Mouse (Mus musculus) kidney, postnatal 0 days (tissue): ENCODE measurements around the gene Rundc1. TPM values are rescaled to one million over a fixed set of nuclear protein-coding genes. Genes with fewer than 3 reads are reported as not detected.

ENCODE experiments used
- ATAC-seq: fragments of 200-750 bp; cut with Nextera tagmentation; replicated peaks from 2 replicates; pipeline ENCODE4 v1.8.0; 2017; ENCODE audit warnings: low read depth, moderate number of reproducible peaks, moderate TSS enrichment, moderate library complexity; ENCODE audit not compliant: low FRiP score
- DNase-seq: peaks from one replicate; pipeline ENCODE4 v3.0.0-alpha.2; 2016; ENCODE audit warnings: low spot score
- H3K27ac ChIP-seq: fragments of 300-500 bp; sonication (generic); 2 replicates; pipeline ENCODE4 v1.5.1; 2014; ENCODE audit warnings: mild to moderate bottlenecking
- H3K27me3 ChIP-seq: fragments of 300-500 bp; sonication (generic); 2 replicates; pipeline ENCODE4 v1.6.1; 2014; ENCODE audit warnings: low read length, mixed read lengths; ENCODE audit not compliant: insufficient read depth
- H3K36me3 ChIP-seq: fragments of 300-500 bp; sonication (generic); 2 replicates; pipeline ENCODE4 v1.6.1; 2014; ENCODE audit warnings: low read length, mixed read lengths; ENCODE audit not compliant: insufficient read depth
- H3K4me1 ChIP-seq: fragments of 300-500 bp; sonication (generic); replicated peaks from 2 replicates; pipeline ENCODE4 v1.6.1; 2014; ENCODE audit warnings: antibody characterized with exemption, low read length, mixed read lengths; ENCODE audit not compliant: insufficient read depth
- H3K4me2 ChIP-seq: fragments of 300-500 bp; sonication (generic); 2 replicates; pipeline ENCODE4 v1.6.1; 2014; ENCODE audit warnings: mild to moderate bottlenecking, low read length, moderate library complexity, mixed read lengths
- H3K4me3 ChIP-seq: fragments of 300-500 bp; sonication (generic); replicated peaks from 2 replicates; pipeline ENCODE4 v1.5.1; 2014; ENCODE audit warnings: low read depth, low read length
- H3K9ac ChIP-seq: fragments of 300-500 bp; sonication (generic); 2 replicates; pipeline ENCODE4 v1.6.1; 2014; ENCODE audit warnings: low read depth, low read length
- H3K9me3 ChIP-seq: fragments of 300-500 bp; sonication (generic); replicated peaks from 2 replicates; pipeline ENCODE4 v1.6.1; 2016; ENCODE audit warnings: low read length, inconsistent platforms, mixed read lengths
- CTCF ChIP-seq: IDR thresholded peaks from 2 replicates; pipeline ENCODE4 v1.5.1; 2016; ENCODE audit warnings: antibody characterized with exemption, low read depth, mild to moderate bottlenecking, moderate library complexity
- WGBS: fragments of 180-500 bp; shearing (Covaris S2); extraction: QIAGEN DNeasy Blood & Tissue Kit; methylation state at CpG from one replicate; pipeline ENCODE4 v1.1.7; 2014; 5-methylcytosine and 5-hydroxymethylcytosine counted together
- polyA plus RNA-seq: library from polyadenylated mRNA; unstranded; fragments of >200 nt; fragmentation: Nextera tagmentation; extraction: Ambion mirVana; gene quantifications from 2 replicates; pipeline ENCODE4 v1.2.1, GENCODE M21; 2015

Gene Rundc1
- polyA plus RNA-seq, 1 experiment from 2014 or later, result 19.6 TPM

DNA sequence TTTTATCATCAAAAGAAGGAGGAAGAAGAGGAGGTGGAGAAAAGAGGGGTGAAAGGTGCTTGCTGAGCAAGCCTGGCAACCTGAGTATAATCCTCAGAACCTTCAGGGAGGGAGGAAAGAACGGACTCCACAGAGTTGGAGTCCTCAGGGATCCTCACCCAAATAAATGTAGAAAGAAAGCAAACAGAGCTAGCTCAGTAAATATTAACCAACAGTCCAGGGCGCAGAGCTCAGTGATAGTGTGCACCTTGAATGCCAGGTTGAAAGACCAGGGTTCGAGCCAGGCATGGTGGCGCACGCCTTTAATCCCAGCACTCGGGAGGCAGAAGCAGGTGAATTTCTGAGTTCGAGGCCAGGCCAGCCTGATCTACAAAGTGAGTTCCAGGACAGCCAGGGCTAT lies 30.7 kb downstream of the Rundc1 start:
- H3K4me1 ChIP-seq, result no peaks in the 10 kb centered on the region
- no peak overlapping the region for H3K4me3 ChIP-seq
- no peak for TF ChIP-seq CTCF
- H3K4me2 ChIP-seq, result no peak overlapping the region
- ATAC-seq, result no peak
- H3K27ac ChIP-seq, result no peak overlapping the region
- no peak overlapping the region for H3K9ac ChIP-seq
- H3K36me3 ChIP-seq, result peaks cover 20% of the 10 kb centered on the region
- H3K9me3 ChIP-seq, result no peaks in the 10 kb centered on the region
- DNase-seq, result no peak
- 77% methylated on average over 7 of the region's 7 CpGs for WGBS
- H3K27me3 ChIP-seq, result no peaks in the 10 kb centered on the region

DNA sequence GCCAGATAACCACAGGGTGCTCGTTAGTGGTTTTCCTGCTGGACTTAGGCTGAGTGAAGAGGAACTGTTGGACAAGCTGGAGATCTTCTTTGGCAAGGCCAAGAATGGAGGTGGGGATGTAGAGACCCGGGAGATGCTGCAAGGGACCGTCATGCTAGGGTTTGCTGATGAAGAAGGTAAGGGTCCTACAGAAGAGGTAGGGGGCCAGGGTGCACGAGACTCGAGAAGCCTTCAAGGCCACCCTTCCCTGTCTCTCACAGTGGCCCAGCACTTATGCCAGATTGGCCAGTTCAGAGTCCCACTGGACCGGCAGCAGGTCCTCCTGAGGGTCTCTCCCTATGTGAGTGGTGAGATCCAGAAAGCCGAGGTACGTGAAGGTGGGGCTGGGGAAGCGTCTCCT lies 32.7 kb downstream of the Rundc1 start:
- Histone ChIP-seq H3K9ac (no peak overlapping the region), H3K27ac (no peak overlapping the region), H3K36me3 (peaks cover 25% of the 10 kb centered on the region), H3K27me3 (no peaks in the 10 kb centered on the region), H3K4me1 (peaks cover 5% of the 10 kb centered on the region; the same call in 1 of the 2 replicates), H3K9me3 (no peaks in the 10 kb centered on the region), H3K4me3 (no peak overlapping the region), H3K4me2 (no peak overlapping the region)
- no peak for ATAC-seq
- TF ChIP-seq CTCF, result no peak
- WGBS, result 92% methylated on average over 9 of the region's 9 CpGs
- no peak for DNase-seq

GRCm38 (mm10) chr11:101458217-101458616 lies 33.3 kb downstream of the Rundc1 start:
- Histone ChIP-seq H3K4me2 (no peak overlapping the region), H3K27ac (no peak overlapping the region), H3K36me3 (peaks cover 25% of the 10 kb centered on the region), H3K9me3 (no peaks in the 10 kb centered on the region), H3K4me1 (peaks cover 7% of the 10 kb centered on the region; the same call in 1 of the 2 replicates), H3K4me3 (no peak overlapping the region), H3K27me3 (no peaks in the 10 kb centered on the region), H3K9ac (no peak overlapping the region)
- DNase-seq (no peak), ATAC-seq (no peak)
- WGBS, result 87% methylated on average over 12 of the region's 12 CpGs
- TF ChIP-seq CTCF, result no peak

DNA sequence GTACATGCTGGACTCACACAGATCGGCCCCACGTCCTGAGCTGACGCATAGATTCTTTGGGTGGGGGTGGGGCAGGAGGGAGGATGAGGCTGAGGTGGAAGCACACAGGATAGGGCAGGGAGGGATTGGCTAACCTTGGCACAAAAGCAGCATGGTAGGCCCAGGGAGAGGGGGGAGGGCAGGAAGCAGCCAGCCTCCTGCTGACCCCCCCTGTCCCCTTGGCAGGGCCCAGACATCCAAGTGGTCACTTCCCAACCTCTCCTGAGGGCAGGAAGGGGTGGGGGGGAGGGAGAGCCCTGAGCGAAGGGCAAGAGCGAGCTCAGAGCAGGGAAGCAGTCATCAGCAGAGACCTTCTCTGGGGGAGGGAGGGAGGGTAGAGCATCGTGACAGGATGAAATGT lies 34.8 kb downstream of the Rundc1 start:
- peaks cover 19% of the 10 kb centered on the region for H3K4me1 ChIP-seq
- H3K9ac ChIP-seq, result 0 out of 2 replicates have a peak overlapping the region, but pooled peaks have one; percentile 35
- no peak for DNase-seq
- peaks cover 25% of the 10 kb centered on the region for H3K36me3 ChIP-seq
- H3K27me3 ChIP-seq, result no peaks in the 10 kb centered on the region
- peak; percentile 51 for ATAC-seq
- H3K9me3 ChIP-seq, result no peaks in the 10 kb centered on the region
- TF ChIP-seq CTCF, result no peak
- 23% methylated on average over 4 of the region's 6 CpGs for WGBS
- H3K27ac ChIP-seq, result no peak overlapping the region
- no peak overlapping the region for H3K4me3 ChIP-seq
- H3K4me2 ChIP-seq, result no peak overlapping the region

DNA sequence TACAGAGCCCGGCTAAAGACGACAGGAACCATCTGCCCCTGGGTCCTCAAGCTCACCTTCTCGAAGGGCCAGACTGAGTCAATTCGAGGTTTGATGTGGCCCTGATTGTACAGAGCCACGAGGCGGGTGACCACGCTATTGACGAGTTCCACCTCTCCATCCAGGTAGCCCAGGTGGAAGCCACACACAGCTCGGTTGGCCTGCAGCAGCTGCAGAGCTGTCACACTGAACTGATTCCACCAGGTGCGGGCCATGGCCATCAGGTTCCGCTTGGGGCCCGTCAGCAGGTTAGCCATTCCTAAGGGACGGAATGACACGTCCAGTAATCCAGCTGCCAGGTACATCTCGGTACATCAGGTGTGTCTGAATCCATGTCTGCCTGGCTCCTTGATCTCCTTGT lies 35.4 kb downstream of the Rundc1 start:
- Histone ChIP-seq H3K27ac (no peak overlapping the region), H3K4me3 (no peak overlapping the region)
- WGBS, result 83% methylated on average over 15 of the region's 15 CpGs

GRCm38 (mm10) chr11:101462141-101462540 lies 37.3 kb downstream of the Rundc1 start:
- DNase-seq (no peak), ATAC-seq (no peak)
- H3K4me1 ChIP-seq, result peaks cover 24% of the 10 kb centered on the region
- WGBS, result 72% methylated on average over 14 of the region's 14 CpGs
- no peaks in the 10 kb centered on the region for H3K27me3 ChIP-seq
- peaks cover 23% of the 10 kb centered on the region for H3K36me3 ChIP-seq
- H3K9me3 ChIP-seq, result no peaks in the 10 kb centered on the region
- no peak overlapping the region for H3K9ac ChIP-seq
- no peak overlapping the region for H3K4me3 ChIP-seq
- no peak for TF ChIP-seq CTCF
- H3K27ac ChIP-seq, result no peak overlapping the region
- H3K4me2 ChIP-seq, result no peak overlapping the region

More for the DNA sequence above, 35.4 kb downstream of the Rundc1 start:
- ATAC-seq, result no peak
- TF ChIP-seq CTCF, result no peak
- Histone ChIP-seq H3K36me3 (peaks cover 25% of the 10 kb centered on the region), H3K9me3 (no peaks in the 10 kb centered on the region), H3K9ac (no peak overlapping the region), H3K4me2 (no peak overlapping the region), H3K27me3 (no peaks in the 10 kb centered on the region), H3K4me1 (peaks cover 19% of the 10 kb centered on the region)
- DNase-seq, result no peak
